Mouse (Mus musculus) MEL (cell line): ENCODE measurements around the gene Fanci. TPM values are rescaled to one million over a fixed set of nuclear protein-coding genes. Genes with fewer than 3 reads are reported as not detected.

Source experiments
- DNase-seq: peaks from one replicate; pipeline ENCODE4 v3.0.0; 2011; ENCODE audit warnings: low read depth, low spot score
- H3K27ac ChIP-seq: 2 replicates; pipeline ENCODE4 v1.5.1; 2012; ENCODE audit warnings: low read depth, mild to moderate bottlenecking, control low read depth, low read length, moderate library complexity; ENCODE audit not compliant: control insufficient read depth
- H3K27me3 ChIP-seq, 2 experiments: fragments of 150-350 bp in 1 of 2; sonication (generic) in 1 of 2; 2 replicates each; pipeline ENCODE4 v1.6.1; 2012; ENCODE audit warnings: low read length in 2 of 2, mild to moderate bottlenecking in 2 of 2, improper control_type of control experiment in 1 of 2, moderate library complexity in 1 of 2; ENCODE audit not compliant: insufficient read depth in 2 of 2, control insufficient read depth in 1 of 2
- H3K36me3 ChIP-seq, 2 experiments: 2 replicates each; pipeline ENCODE4 v1.6.1; 2012 to 2014; ENCODE audit warnings: low read length in 2 of 2, improper control_type of control experiment in 1 of 2, inconsistent platforms in 1 of 2, mild to moderate bottlenecking in 1 of 2; ENCODE audit not compliant: insufficient read depth in 2 of 2, control insufficient read depth in 1 of 2
- H3K4me1 ChIP-seq, 2 experiments: fragments of 150-350 bp in 1 of 2; sonication (generic) in 1 of 2; 2 replicates each; pipeline ENCODE4 v1.6.1; 2012; ENCODE audit warnings: low read length in 2 of 2, improper control_type of control experiment in 1 of 2, mild to moderate bottlenecking in 1 of 2; ENCODE audit not compliant: insufficient read depth in 2 of 2, control insufficient read depth in 1 of 2
- H3K4me3 ChIP-seq, 2 experiments: fragments of 150-350 bp in 1 of 2; sonication (generic) in 1 of 2; 2 replicates each; pipeline ENCODE4 v1.5.1; 2012; ENCODE audit warnings: low read depth in 2 of 2, low read length in 2 of 2, mild to moderate bottlenecking in 2 of 2, moderate library complexity in 2 of 2, control low read depth in 1 of 2, improper control_type of control experiment in 1 of 2; ENCODE audit not compliant: control insufficient read depth in 1 of 2, insufficient read depth in 1 of 2
- H3K79me2 ChIP-seq: 2 replicates; pipeline ENCODE4 v1.6.1; 2012; ENCODE audit warnings: mild to moderate bottlenecking, low read length, moderate library complexity; ENCODE audit not compliant: control insufficient read depth, poor library complexity, insufficient read depth
- H3K9ac ChIP-seq: 2 replicates; pipeline ENCODE4 v1.6.1; 2012; ENCODE audit warnings: low read depth, mild to moderate bottlenecking, control low read depth, low read length, moderate library complexity; ENCODE audit not compliant: control insufficient read depth, poor library complexity, severe bottlenecking
- H3K9me3 ChIP-seq: fragments of 150-350 bp; sonication (generic); replicated peaks from 2 replicates; pipeline ENCODE4 v1.6.1; 2012; ENCODE audit warnings: mild to moderate bottlenecking, low read length, improper control_type of control experiment, moderate library complexity; ENCODE audit not compliant: insufficient read depth
- BHLHE40 ChIP-seq: IDR thresholded peaks from 2 replicates; pipeline ENCODE4 v1.6.1; 2012; ENCODE audit warnings: low read depth, mild to moderate bottlenecking, inconsistent platforms, low read length, improper control_type of control experiment, borderline replicate concordance
- GATA1 ChIP-seq: IDR thresholded peaks from 2 replicates; pipeline ENCODE4 v1.6.1; 2011; ENCODE audit warnings: low read depth, low read length, improper control_type of control experiment
- KAT2A ChIP-seq: conservative IDR thresholded peaks from 2 replicates; pipeline ENCODE4 v1.6.1; 2012; ENCODE audit warnings: low read depth, low read length, improper control_type of control experiment, inconsistent platforms
- MAFK ChIP-seq: IDR thresholded peaks from 2 replicates; pipeline ENCODE4 v1.6.1; 2011; ENCODE audit warnings: low read depth, mild to moderate bottlenecking, low read length, improper control_type of control experiment, borderline replicate concordance
- MAZ ChIP-seq: IDR thresholded peaks from 2 replicates; pipeline ENCODE4 v1.6.1; 2012; ENCODE audit warnings: low read depth, mild to moderate bottlenecking, inconsistent platforms, low read length, improper control_type of control experiment
- MEF2A ChIP-seq: IDR thresholded peaks from 2 replicates; pipeline ENCODE4 v1.6.1; 2014; ENCODE audit warnings: low read depth, mild to moderate bottlenecking, inconsistent platforms, low read length, improper control_type of control experiment; ENCODE audit not compliant: poor library complexity, insufficient replicate concordance, severe bottlenecking; ENCODE audit errors: extremely low read depth
- NELFE ChIP-seq: IDR thresholded peaks from 2 replicates; pipeline ENCODE4 v1.6.1; 2011; ENCODE audit warnings: low read depth, low read length, improper control_type of control experiment
- RCOR1 ChIP-seq: IDR thresholded peaks from 2 replicates; pipeline ENCODE4 v1.6.1; 2012; ENCODE audit warnings: low read depth, mild to moderate bottlenecking, inconsistent platforms, low read length, improper control_type of control experiment
- SMC3 ChIP-seq: IDR thresholded peaks from 2 replicates; pipeline ENCODE4 v1.6.1; 2011; ENCODE audit warnings: low read depth, low read length, improper control_type of control experiment
- TAL1 ChIP-seq: IDR thresholded peaks from 2 replicates; pipeline ENCODE4 v1.6.1; 2012; ENCODE audit warnings: mild to moderate bottlenecking, inconsistent platforms, low read length, moderate library complexity, mixed read lengths
- TCF12 ChIP-seq: IDR thresholded peaks from 2 replicates; pipeline ENCODE4 v1.6.1; 2014; ENCODE audit warnings: low read depth, mild to moderate bottlenecking, inconsistent platforms, low read length, improper control_type of control experiment, moderate library complexity
- ZMIZ1 ChIP-seq: IDR thresholded peaks from 2 replicates; pipeline ENCODE4 v1.6.1; 2012; ENCODE audit warnings: low read depth, mild to moderate bottlenecking, inconsistent platforms, low read length, improper control_type of control experiment, moderate library complexity
- ZNF384 ChIP-seq: IDR thresholded peaks from 2 replicates; pipeline ENCODE4 v1.6.1; 2012; ENCODE audit warnings: low read depth, mild to moderate bottlenecking, inconsistent platforms, low read length, improper control_type of control experiment
- polyA plus RNA-seq, 2 experiments: library from polyadenylated mRNA; stranded (reverse) in 1 of 2; unstranded in 1 of 2; fragments of >175 nt in 1 of 2; fragments of >200 nt in 1 of 2; gene quantifications; 2 replicates each; pipeline versions ENCODE4 v1.2.1 to v1.2.4; 2012; ENCODE audit warnings: low replicate concordance in 2 of 2, low read depth in 1 of 2; ENCODE audit not compliant: insufficient read length in 2 of 2, insufficient read depth in 1 of 2, missing spikeins in 1 of 2
- total RNA-seq: library from RNA; depleted of rRNA; stranded (reverse); fragments of 300-350 nt; gene quantifications from 2 replicates; pipeline ENCODE4 v1.2.3, GENCODE M21; 2012

Gene Fanci
- total and polyA plus RNA-seq, 3 experiments, result 8.4 to 9.0 TPM; not detected in 1

DNA sequence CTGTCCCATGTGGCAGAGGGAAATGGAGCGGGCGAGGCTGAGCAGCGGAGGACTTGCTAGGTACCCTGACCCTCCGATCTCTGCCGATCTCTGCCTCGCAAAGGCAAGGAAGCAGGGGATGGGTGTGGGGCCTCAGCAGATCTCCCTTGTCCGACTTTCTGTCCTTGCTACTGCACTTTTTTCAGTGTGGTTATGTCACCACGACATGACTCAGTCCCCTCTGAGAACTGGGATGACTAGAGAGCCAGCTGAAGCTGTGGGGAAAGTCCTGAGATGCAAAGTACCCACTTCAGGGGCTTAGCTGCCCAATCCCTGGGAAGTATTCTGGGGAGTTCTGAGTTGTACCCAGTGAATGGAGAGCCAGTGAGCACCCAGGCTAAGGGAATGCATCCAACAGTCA, 4.6 kb upstream of the Fanci start:
- Histone ChIP-seq H3K4me3 (no peak overlapping the region), H3K9ac (no peak overlapping the region), H3K4me1 (no peaks in the 10 kb centered on the region), H3K79me2 (no peaks in the 10 kb centered on the region; the same call in 1 of the 2 replicates), H3K27me3 (no peaks in the 10 kb centered on the region)
- DNase-seq, result no peak
- TF ChIP-seq MAZ (no peak), BHLHE40 (no peak), ZNF384 (no peak)
- TF ChIP-seq, all 39 proteins: peak for 0
- Histone ChIP-seq H3K27ac (no peak overlapping the region), H3K9me3 (no peaks in the 10 kb centered on the region), H3K36me3 (peaks cover 0 to 2% of the 10 kb centered on the region in 2 experiments; a peak in 1 of 4 replicates)

DNA sequence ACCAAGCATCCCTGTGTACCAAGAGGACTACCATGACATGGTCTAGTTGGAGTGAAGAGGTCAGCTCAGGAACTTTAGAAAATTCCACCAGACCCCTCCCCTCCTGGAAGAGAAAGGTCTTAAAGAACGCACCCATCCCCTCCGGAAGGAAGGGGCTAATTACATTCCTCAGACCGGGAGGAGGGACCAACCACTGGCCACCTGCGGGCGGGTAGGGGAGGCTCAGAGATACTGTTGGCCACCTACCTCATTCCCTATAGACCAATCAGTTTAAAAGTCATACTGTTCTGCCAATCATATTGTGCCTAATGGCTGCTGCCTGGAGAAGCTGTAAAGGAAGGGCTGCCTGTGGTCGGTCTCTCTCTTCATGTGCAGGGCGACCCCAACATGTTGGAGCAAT, 3.7 kb upstream of the Fanci start:
- no peaks in the 10 kb centered on the region for H3K27me3 ChIP-seq
- H3K4me1 ChIP-seq, result no peaks in the 10 kb centered on the region
- H3K9ac ChIP-seq, result no peak overlapping the region
- no peak for DNase-seq
- H3K4me3 ChIP-seq, result no peak overlapping the region
- H3K27ac ChIP-seq, result no peak overlapping the region
- peaks cover 0 to 2% of the 10 kb centered on the region in 2 experiments; a peak in 1 of 4 replicates for H3K36me3 ChIP-seq
- no peak for TF ChIP-seq TAL1
- TF ChIP-seq RCOR1, result no peak
- TF ChIP-seq MEF2A, result no peak
- TF ChIP-seq NELFE, result no peak
- TF ChIP-seq SMC3, result no peak
- TF ChIP-seq, all 39 proteins: peak for 0
- Histone ChIP-seq H3K9me3 (no peaks in the 10 kb centered on the region), H3K79me2 (peaks cover 3% of the 10 kb centered on the region; the same call in 1 of the 2 replicates)

DNA sequence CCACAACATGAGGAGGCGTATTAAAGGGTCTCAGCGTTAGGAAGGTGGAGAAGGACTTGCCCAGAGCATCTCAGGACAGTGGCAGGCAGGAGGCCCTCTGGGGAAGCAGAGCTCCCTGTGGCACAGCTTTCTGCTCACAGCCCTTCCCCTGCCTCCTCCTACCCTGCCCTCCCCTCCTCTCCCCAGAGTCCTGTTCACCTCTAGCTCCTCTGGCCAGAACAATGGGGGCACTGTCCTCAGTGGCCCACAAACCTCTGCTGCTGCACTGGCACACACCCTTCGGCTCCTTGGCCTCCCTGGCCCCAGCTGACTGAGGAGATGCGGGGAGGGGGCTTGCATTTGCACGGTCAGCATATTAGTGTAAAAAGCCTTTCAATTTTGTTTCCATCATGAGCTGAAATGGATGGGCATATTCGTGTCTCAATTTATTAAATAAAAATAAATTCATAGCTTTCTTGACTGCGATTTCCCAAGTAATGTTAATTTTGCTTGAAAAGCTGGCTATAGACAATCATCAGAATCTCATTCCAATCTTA, 3.0 kb upstream of the Fanci start:
- Histone ChIP-seq H3K4me3 (no peak overlapping the region), H3K9ac (no peak overlapping the region), H3K79me2 (peaks cover 3% of the 10 kb centered on the region; the same call in 1 of the 2 replicates), H3K36me3 (peaks cover 0 to 7% of the 10 kb centered on the region in 2 experiments; a peak in 2 of 4 replicates), H3K27me3 (no peaks in the 10 kb centered on the region), H3K9me3 (no peaks in the 10 kb centered on the region), H3K4me1 (peaks cover 0 to 5% of the 10 kb centered on the region in 2 experiments; a peak in 2 of 4 replicates), H3K27ac (no peak overlapping the region)
- no peak for TF ChIP-seq MAFK
- TF ChIP-seq TCF12, result no peak
- TF ChIP-seq ZMIZ1, result no peak
- TF ChIP-seq GATA1, result no peak
- no peak for TF ChIP-seq KAT2A
- DNase-seq, result no peak
